Mouse (Mus musculus) layer of hippocampus, adult 2 months (tissue): ENCODE data around the gene Prss54. TPM values are rescaled to one million over a fixed set of nuclear protein-coding genes. Genes with fewer than 3 reads are reported as not detected.

Experiments
- DNase-seq, 2 experiments: peaks; one replicate each; pipeline ENCODE4 v3.0.0; 2022; ENCODE audit warnings: low spot score in 2 of 2
- H3K27ac ChIP-seq: fragments of 200-600 bp; 2 replicates; pipeline ENCODE4 v1.8.1; 2022
- H3K4me3 ChIP-seq: fragments of 200-600 bp; 2 replicates; pipeline ENCODE4 v1.8.1; 2022; ENCODE audit warnings: mild to moderate bottlenecking
- CTCF ChIP-seq: fragments of 200-600 bp; conservative IDR thresholded peaks from 2 replicates; pipeline ENCODE4 v1.8.1; 2022; ENCODE audit warnings: antibody characterized with exemption, mild to moderate bottlenecking, moderate library complexity
- total RNA-seq, 2 experiments: library from RNA; stranded (reverse); gene quantifications; 2 replicates each; pipeline ENCODE4 v1.2.3; 2021

The Prss54 gene
- total RNA-seq, 2 experiments from 2014 or later: 0.42 TPM; not detected in 1

- Histone ChIP-seq H3K27ac (no peak overlapping the region), H3K4me3 (no peak overlapping the region)
- DNase-seq: no peak
- TF ChIP-seq CTCF: no peak
These were observed 30.3 kb downstream of the Prss54 start for GRCm38 (mm10) chr8:95545815-95546214.

DNA sequence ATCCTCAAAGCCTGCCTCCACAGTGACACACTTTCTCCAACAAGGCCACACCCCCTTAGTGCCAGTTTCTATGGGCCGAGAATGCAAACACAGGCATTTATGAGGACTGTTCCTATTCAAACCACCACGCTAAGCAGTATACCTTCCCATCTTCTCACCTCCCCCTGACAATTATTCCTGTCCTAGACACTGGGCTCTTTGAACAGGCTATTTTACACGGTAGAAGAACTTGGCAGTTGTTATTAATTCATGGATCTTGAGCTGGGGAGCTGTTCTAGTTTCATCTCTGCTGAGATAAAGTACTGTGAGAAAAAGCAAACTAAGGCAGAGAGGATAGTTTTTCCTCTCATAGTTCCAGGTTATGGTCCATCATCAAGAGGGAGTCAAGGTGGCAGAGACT lies 33.1 kb downstream of the Prss54 start:
- no peak for DNase-seq
- no peak overlapping the region for H3K27ac ChIP-seq
- no peak for TF ChIP-seq CTCF
- H3K4me3 ChIP-seq: no peak overlapping the region

DNA sequence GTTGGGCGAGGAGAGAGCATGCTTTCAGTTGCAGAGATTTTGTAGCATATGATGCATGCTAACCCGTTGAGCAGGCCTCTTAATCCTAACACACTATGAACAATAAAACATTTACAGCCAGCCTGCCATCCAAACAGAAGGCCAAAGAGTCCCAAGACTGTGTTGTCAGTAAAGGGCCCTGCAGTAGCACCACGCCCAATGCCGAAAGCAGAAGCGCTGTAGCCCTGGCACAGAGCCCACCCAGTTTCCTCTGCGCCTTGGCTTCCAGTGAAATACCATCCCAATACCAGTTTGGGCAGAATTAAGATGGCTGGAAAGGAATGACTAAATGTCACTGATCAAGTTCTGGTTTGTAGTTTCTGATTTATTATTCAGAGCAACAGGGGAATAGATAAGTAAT lies 33.9 kb downstream of the Prss54 start:
- no peak overlapping the region for H3K27ac ChIP-seq
- no peak for DNase-seq
- H3K4me3 ChIP-seq: no peak overlapping the region
- TF ChIP-seq CTCF: no peak

DNA sequence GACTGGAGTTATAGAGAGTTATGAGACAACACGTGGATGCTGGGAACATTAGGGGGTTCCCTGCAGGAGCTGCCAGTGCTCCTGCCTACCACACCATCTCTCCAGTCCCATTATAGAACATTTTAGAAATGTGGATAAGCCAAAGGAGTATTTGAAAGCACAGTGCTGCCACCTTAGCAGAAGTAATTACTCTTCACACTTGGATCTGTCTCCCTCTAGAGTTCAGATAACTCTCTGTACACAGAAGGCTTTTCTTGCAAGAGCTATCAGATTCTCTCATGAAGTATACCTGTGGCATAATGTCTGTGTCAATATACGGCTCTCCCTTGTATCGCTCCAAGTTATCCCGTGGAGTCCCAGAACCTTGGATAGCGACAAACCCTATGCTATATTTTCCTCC lies 36.7 kb downstream of the Prss54 start:
- peak; percentile 77 for TF ChIP-seq CTCF
- Histone ChIP-seq H3K4me3 (no peak overlapping the region), H3K27ac (no peak overlapping the region)
- DNase-seq: no peak

- peak within 1 kb of the TSS; percentile 71 for H3K27ac ChIP-seq
- H3K4me3 ChIP-seq: peak within 1 kb of the TSS; percentile 54
- DNase-seq: peak; percentile 48 to 65
- TF ChIP-seq CTCF: no peak; the same call in 1 of the 2 replicates
These were observed 42.4 kb downstream of the Prss54 start, which contains the start of gene Ccdc113 for GRCm38 (mm10) chr8:95533584-95534387. Gene Ccdc113, plus strand, starts transcription at chr8:95534085.

DNA sequence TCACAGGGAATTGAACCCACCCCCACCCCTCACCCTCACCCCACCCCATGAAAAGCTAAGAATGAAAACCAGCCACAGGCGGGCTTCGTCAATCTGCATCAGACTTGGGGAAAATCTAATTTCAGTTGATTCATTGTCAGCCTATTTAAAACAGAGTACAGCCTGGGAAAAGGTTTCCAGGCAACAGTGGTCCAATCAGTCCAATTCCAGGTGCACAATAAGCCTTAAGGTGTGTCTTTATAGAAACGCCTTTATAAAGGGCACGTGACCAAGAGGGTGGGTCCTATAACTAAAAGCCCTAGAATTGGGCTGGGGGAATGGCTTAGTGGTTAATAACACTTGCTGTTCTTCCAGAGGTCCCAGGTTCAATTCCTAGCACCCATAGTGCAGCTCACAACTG lies 43.9 kb downstream of the Prss54 start:
- Histone ChIP-seq H3K4me3 (no peak overlapping the region), H3K27ac (no peak overlapping the region)
- TF ChIP-seq CTCF: no peak
- DNase-seq: no peak

DNA sequence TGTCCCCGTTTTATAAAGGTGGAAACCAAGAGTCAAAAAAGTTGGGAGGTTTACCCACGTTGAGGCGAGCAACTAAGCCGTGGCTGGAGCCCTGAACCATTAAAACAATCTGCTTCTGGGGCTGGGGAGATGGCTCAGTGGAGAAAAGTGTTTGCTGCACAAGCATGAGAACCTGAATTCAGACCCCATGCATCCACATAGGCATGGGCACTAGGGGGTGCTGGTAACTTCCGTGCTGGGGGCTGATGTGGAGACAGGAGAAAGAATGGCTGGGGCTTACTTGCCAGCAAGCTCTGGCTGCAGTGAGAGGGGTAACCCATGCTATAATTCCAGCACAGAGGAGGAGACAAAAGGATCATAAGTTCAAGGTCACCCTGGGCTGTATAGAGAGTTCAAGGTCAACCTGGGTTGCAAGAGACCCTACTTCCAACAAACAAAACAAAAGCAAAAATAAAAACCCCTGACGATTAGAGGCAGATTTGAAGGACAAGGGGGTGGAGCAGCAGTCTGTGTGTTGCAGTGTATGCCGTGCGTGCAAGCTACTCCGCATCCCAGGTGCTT lies 47.3 kb downstream of the Prss54 start:
- H3K4me3 ChIP-seq: no peak overlapping the region
- peak; percentile 56 for TF ChIP-seq CTCF
- no peak for DNase-seq
- no peak overlapping the region for H3K27ac ChIP-seq

DNA sequence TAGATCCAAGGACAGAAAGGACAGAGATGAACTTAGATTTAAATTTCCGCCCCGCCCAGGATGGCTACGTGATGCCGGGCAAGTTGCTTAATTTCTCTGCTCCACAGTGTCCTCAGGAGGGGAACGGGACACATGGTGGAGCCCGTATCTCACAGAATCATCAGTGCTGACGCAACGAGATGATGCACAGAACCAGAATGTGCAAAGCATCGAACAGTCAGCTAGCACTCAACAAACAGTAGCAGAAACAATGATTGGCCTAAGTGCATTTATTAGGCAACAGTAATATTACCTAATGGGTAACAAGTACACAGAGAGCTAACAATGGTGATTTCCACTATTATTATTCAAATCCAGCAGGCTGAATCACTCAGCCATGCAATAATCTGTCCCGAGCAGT lies 47.9 kb downstream of the Prss54 start:
- no peak overlapping the region for H3K4me3 ChIP-seq
- TF ChIP-seq CTCF: no peak
- DNase-seq: no peak
- no peak overlapping the region for H3K27ac ChIP-seq

DNA sequence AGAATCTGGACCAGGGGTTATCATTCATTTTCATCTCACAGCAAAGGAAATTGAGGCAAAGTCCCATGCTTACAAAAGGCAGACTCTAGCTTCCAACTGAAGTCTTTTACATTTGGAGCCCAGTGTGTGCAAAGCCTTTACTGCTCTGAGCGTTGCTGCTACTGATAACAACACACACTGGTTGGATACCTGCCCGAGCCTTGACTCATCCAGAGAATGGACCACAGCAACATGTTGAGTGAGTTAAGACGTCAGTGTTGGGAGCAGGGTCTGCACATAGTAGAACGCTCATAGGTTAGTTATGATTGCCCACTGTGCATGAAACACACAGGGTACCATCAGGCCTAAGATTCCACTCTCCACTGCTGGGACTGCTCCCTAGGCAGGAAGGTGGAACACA lies 52.1 kb downstream of the Prss54 start:
- no peak for TF ChIP-seq CTCF
- no peak overlapping the region for H3K27ac ChIP-seq
- no peak for DNase-seq

DNA sequence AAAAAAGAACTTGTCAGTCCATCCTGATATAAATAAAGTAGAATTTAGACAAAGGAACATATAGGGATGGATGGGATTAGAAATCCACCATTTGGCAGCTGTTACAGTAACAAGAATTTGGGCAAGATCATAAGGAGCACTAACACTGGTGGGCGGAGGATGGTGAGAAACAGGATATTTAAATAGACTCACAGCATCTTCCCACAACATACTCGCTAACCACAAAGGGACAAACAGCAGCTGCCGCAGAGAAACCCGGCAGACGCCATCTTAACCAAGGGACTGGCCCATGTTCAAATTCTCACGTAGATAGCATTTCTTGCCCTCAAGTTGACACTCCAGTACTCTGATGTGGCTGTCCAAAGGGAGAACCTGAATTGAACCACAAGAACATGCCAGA lies 59.2 kb downstream of the Prss54 start:
- DNase-seq: no peak
- no peak overlapping the region for H3K4me3 ChIP-seq
- no peak overlapping the region for H3K27ac ChIP-seq
- TF ChIP-seq CTCF: no peak

More for the DNA sequence above, 52.1 kb downstream of the Prss54 start:
- no peak overlapping the region for H3K4me3 ChIP-seq

DNA sequence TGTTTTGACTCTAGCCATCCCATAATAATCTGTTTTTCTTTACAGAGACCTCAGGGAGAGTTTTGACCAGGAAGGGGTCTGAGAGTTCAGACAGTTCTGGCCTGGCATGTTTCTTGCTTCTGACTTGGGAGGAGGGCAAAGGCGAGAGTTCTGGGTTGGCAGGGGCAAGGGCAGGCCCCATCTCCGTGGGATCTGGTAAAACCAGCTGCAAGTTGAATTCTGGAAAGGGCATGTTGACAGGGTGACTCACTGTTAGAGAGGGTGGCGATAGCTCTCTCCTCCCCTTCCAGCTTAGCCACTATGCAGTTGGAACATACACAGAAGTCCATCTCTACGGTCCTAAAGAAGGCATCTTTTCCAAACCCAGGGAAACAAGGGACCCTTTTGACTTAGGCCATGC lies 62.9 kb downstream of the Prss54 start:
- TF ChIP-seq CTCF: no peak
- no peak for DNase-seq
- Histone ChIP-seq H3K27ac (no peak overlapping the region), H3K4me3 (no peak overlapping the region)

- DNase-seq: peak in 1 of 2 experiments; percentile 27
- Histone ChIP-seq H3K27ac (peak overlapping the region; percentile 49), H3K4me3 (no peak overlapping the region)
- TF ChIP-seq CTCF: no peak
These were observed 63.9 kb downstream of the Prss54 start for GRCm38 (mm10) chr8:95512257-95512656.

Other genes with a start within 250 kb of the Prss54 start
- gene Zfp319, start 244.4 kb downstream of the Prss54 start, total RNA-seq: 10 to 100 TPM; 15.0 to 16.7 TPM
- 10 to 100 TPM in 1 of 2 experiments, 1 to 10 TPM in 1; 9.8 to 13.1 TPM for gene Usb1, start 244.1 kb downstream of the Prss54 start, total RNA-seq
- 10 to 100 TPM; 13.1 to 14.9 TPM for gene Mmp15, start 224.1 kb downstream of the Prss54 start, total RNA-seq
- gene Cfap20, start 141.5 kb downstream of the Prss54 start, total RNA-seq: 10 to 100 TPM; 53.8 to 59.9 TPM
- 10 to 100 TPM; 74.6 to 81.6 TPM for gene Csnk2a2, start 86.3 kb downstream of the Prss54 start, total RNA-seq
- gene Ccdc113, start 42.3 kb downstream of the Prss54 start, total RNA-seq: 1 to 10 TPM; 1.3 to 1.5 TPM
- 1 to 10 TPM; 1.9 to 2.9 TPM for gene Gins3, start 57.1 kb upstream of the Prss54 start, total RNA-seq
- 1,000 to 10,000 TPM; 1,421 to 1,432 TPM for gene Ndrg4, start 100.6 kb upstream of the Prss54 start, total RNA-seq
- gene Setd6, start 139.5 kb upstream of the Prss54 start, total RNA-seq: 10 to 100 TPM; 16.4 to 21.9 TPM
- gene Cnot1, start 231.1 kb upstream of the Prss54 start, total RNA-seq: 100 to 1,000 TPM; 130 to 144 TPM
- 100 to 1,000 TPM; 123 to 140 TPM for gene Sap18b, start 249.0 kb upstream of the Prss54 start, total RNA-seq